In the genomic region with DNA sequence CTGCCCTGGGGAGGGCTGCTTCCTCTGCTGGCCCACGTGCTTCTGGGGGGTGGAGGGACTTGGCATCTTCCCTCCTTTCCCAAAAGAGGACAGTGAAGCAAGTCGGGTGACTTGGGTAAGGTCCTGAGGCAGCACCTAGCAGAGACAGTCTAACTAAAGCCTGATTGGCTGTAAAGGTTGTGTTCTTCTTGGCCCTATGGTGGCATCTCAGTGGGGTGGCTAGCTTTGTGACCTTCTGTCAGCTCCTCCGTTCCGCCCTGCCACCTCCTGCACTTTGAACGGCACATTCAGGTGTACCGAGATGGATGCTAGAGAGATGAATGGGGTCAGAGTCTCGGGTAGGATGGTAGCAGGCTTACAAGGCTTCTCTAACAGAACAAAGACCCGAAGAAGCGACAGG, we compare ENCODE assay signal across 23 mouse cellular contexts.
DNase-seq lines count a peak whose midpoint lies in the region; ATAC-seq lines count a peak whose summit lies in the region.
"Had no signal": no experiment of that assay in that cellular context is flagged by ENCODE, and none has a peak within 500 bp of the region (broad histone marks: within the 10 kb centered on the region; RNA-seq: fewer than 3 reads in every experiment).

No protein-coding gene starts in this region.

- H3K9me3 ChIP-seq in heart, embryonic 13.5 days, result no peaks in the 10 kb centered on the region
- no peaks in the 10 kb centered on the region for H3K9me3 ChIP-seq in limb, embryonic 13.5 days
- no peaks in the 10 kb centered on the region for H3K9me3 ChIP-seq in limb, embryonic 10.5 days (replicated peaks)
- no peaks in the 10 kb centered on the region for H3K9me3 ChIP-seq in forebrain, embryonic 10.5 days
- H3K9me3 ChIP-seq in forebrain, embryonic 16.5 days (ENCODE audit: control insufficient read depth, low read length), result no peaks in the 10 kb centered on the region
- H3K9me3 ChIP-seq: forebrain, embryonic 13.5 days; hindbrain, embryonic 13.5 days; liver, embryonic 15.5 days; lung, embryonic 15.5 days; midbrain, embryonic 15.5 days; neural tube, embryonic 13.5 days had no signal

- no peak overlapping the region for H3K4me3 ChIP-seq in heart, embryonic 13.5 days
- no peak overlapping the region for H3K4me3 ChIP-seq in limb, embryonic 13.5 days
- H3K4me3 ChIP-seq in limb, embryonic 10.5 days, result no peak overlapping the region
- no peak overlapping the region for H3K4me3 ChIP-seq in forebrain, embryonic 10.5 days
- no peak overlapping the region for H3K4me3 ChIP-seq in forebrain, embryonic 16.5 days (replicated peaks; ENCODE audit: low read length)
- H3K4me3 ChIP-seq: erythroblast, embryonic 14.5 days; forebrain, embryonic 13.5 days; hindbrain, embryonic 13.5 days; liver, embryonic 15.5 days; lung, embryonic 15.5 days; midbrain, embryonic 15.5 days; neural tube, embryonic 13.5 days had no signal

- H3K27me3 ChIP-seq in heart, embryonic 13.5 days (replicated peaks), result no peaks in the 10 kb centered on the region
- no peaks in the 10 kb centered on the region for H3K27me3 ChIP-seq in limb, embryonic 13.5 days
- H3K27me3 ChIP-seq in limb, embryonic 10.5 days (ENCODE audit: low read depth, poor library complexity, severe bottlenecking), result no peaks in the 10 kb centered on the region
- no peaks in the 10 kb centered on the region for H3K27me3 ChIP-seq in forebrain, embryonic 10.5 days (ENCODE audit: poor library complexity, severe bottlenecking)
- H3K27me3 ChIP-seq in forebrain, embryonic 16.5 days (replicated peaks; ENCODE audit: control insufficient read depth, insufficient read depth, low read length), result no peaks in the 10 kb centered on the region
- H3K27me3 ChIP-seq: forebrain, embryonic 13.5 days; hindbrain, embryonic 13.5 days; liver, embryonic 15.5 days; lung, embryonic 15.5 days; midbrain, embryonic 15.5 days; neural tube, embryonic 13.5 days had no signal

- 74% methylated on average over 9 of the region's 9 CpGs for WGBS in heart, embryonic 13.5 days
- 76% methylated on average over 9 of the region's 9 CpGs for WGBS in limb, embryonic 13.5 days
- WGBS in limb, embryonic 10.5 days, result 82% methylated on average over 9 of the region's 9 CpGs
- 89% methylated on average over 9 of the region's 9 CpGs for WGBS in forebrain, embryonic 10.5 days
- 81% methylated on average over 9 of the region's 9 CpGs for WGBS in forebrain, embryonic 16.5 days

- no peak for ATAC-seq in cerebellum, adult (ENCODE audit: insufficient number of reproducible peaks, low FRiP score, low TSS enrichment)
- no peak for ATAC-seq in heart, embryonic 13.5 days (ENCODE audit: extremely low read depth, insufficient number of reproducible peaks, low FRiP score, low TSS enrichment)
- ATAC-seq in limb, embryonic 13.5 days (ENCODE audit: low FRiP score, low read depth), result no peak
- no peak for ATAC-seq in forebrain, embryonic 16.5 days
- ATAC-seq: forebrain, embryonic 13.5 days; midbrain, embryonic 15.5 days had no signal

- peaks cover 37% of the 10 kb centered on the region for H3K36me3 ChIP-seq in heart, embryonic 13.5 days
- peaks cover 38% of the 10 kb centered on the region for H3K36me3 ChIP-seq in limb, embryonic 13.5 days
- H3K36me3 ChIP-seq in limb, embryonic 10.5 days, result peaks cover 41% of the 10 kb centered on the region
- peaks cover 50% of the 10 kb centered on the region for H3K36me3 ChIP-seq in forebrain, embryonic 10.5 days (replicated peaks)
- H3K36me3 ChIP-seq in forebrain, embryonic 16.5 days (ENCODE audit: control insufficient read depth, insufficient read depth), result peaks cover 3% of the 10 kb centered on the region; the same call in 1 of the 2 replicates

- no peak overlapping the region for H3K4me2 ChIP-seq in heart, embryonic 13.5 days
- peak overlapping the region; percentile 9; the same call in 1 of the 2 replicates for H3K4me2 ChIP-seq in limb, embryonic 13.5 days (replicated peaks)
- H3K4me2 ChIP-seq in forebrain, embryonic 16.5 days (ENCODE audit: low read length), result no peak overlapping the region
- H3K4me2 ChIP-seq: forebrain, embryonic 13.5 days; hindbrain, embryonic 13.5 days; liver, embryonic 15.5 days; lung, embryonic 15.5 days; midbrain, embryonic 15.5 days; neural tube, embryonic 13.5 days had no signal

- DNase-seq in cerebellum, adult 9-10 months, result peak; percentile 16
- DNase-seq in heart, postnatal 36 days, result no peak
- DNase-seq in limb, embryonic 10.5 days (ENCODE audit: low spot score), result no peak
- DNase-seq in forebrain, embryonic 10.5 days (ENCODE audit: extremely low spot score, low spot score), result no peak
- DNase-seq: adrenal gland, postnatal 10 days; gastrocnemius, postnatal 36 days; layer of hippocampus, adult 9-11 months; liver; lung, postnatal 36 days; retina, postnatal 1 day; right cerebral cortex, postnatal 25 days; spleen, adult 18-20 months had no signal

- H3K9ac ChIP-seq in heart, embryonic 13.5 days, result 0 out of 2 replicates have a peak overlapping the region, but pooled peaks have one; percentile 25
- H3K9ac ChIP-seq in limb, embryonic 13.5 days, result no peak overlapping the region
- no peak overlapping the region for H3K9ac ChIP-seq in forebrain, embryonic 16.5 days (replicated peaks; ENCODE audit: low read depth, low read length)
- H3K9ac ChIP-seq: forebrain, embryonic 13.5 days; hindbrain, embryonic 13.5 days; liver, embryonic 15.5 days; lung, embryonic 15.5 days; midbrain, embryonic 15.5 days; neural tube, embryonic 13.5 days had no signal

- intact Hi-C loops in heart, postnatal 36 days (cut with DNase I), result no loop called here

- H3K4me1 ChIP-seq in heart, embryonic 13.5 days, result peaks cover 56% of the 10 kb centered on the region
- H3K4me1 ChIP-seq in limb, embryonic 13.5 days, result peaks cover 73% of the 10 kb centered on the region
- peaks cover 47% of the 10 kb centered on the region for H3K4me1 ChIP-seq in limb, embryonic 10.5 days
- peaks cover 44% of the 10 kb centered on the region for H3K4me1 ChIP-seq in forebrain, embryonic 10.5 days
- H3K4me1 ChIP-seq in forebrain, embryonic 16.5 days (replicated peaks; ENCODE audit: control insufficient read depth, insufficient read depth, low read length), result peaks cover 18% of the 10 kb centered on the region

- no peak overlapping the region for H3K27ac ChIP-seq in heart, embryonic 13.5 days (replicated peaks)
- no peak overlapping the region for H3K27ac ChIP-seq in limb, embryonic 13.5 days
- H3K27ac ChIP-seq in limb, embryonic 10.5 days, result no peak overlapping the region
- H3K27ac ChIP-seq in forebrain, embryonic 10.5 days, result no peak overlapping the region
- no peak overlapping the region for H3K27ac ChIP-seq in forebrain, embryonic 16.5 days (ENCODE audit: low read length)
- H3K27ac ChIP-seq: forebrain, embryonic 13.5 days; hindbrain, embryonic 13.5 days; liver, embryonic 15.5 days; lung, embryonic 15.5 days; midbrain, embryonic 15.5 days; neural tube, embryonic 13.5 days had no signal
